Mouse (Mus musculus) G1E (cell line): ENCODE results near the gene Gm49336.

Experiments
- CTCF ChIP-seq: IDR thresholded peaks from 2 replicates; pipeline ENCODE4 v1.5.1; 2012; ENCODE audit warnings: low read depth, low read length, inconsistent platforms, mixed read lengths
- TAL1 ChIP-seq: conservative IDR thresholded peaks from 2 replicates; pipeline ENCODE4 v1.6.1; 2012; ENCODE audit warnings: low read depth, low read length, inconsistent platforms, mixed read lengths

DNA sequence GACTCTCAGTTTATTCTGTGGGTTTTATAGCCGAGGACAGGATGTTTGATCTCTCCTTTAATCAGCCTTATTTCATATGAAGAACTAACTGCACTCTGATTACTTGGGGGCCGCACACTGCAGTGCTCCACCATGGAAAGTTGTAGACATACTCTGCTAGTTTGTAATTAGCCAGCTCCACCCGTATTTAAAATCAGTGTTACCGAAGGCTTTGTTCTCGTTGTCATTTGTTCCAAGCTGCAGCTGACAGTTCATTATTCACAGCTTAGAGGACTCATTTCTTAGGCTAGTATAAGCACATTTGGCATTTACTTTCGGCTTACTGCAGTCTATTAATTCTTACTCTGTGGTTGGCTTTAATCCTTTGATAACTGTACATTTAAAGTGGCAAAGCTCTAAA is 49.7 kb upstream of the Gm49336 start:
- no peak for TF ChIP-seq CTCF
- TF ChIP-seq TAL1: no peak
